In genomic region chr3:127350602-127351362, GRCm38 (mm10) we compare ENCODE assay signal across 23 mouse cellular contexts.
DNase-seq lines count a peak whose midpoint lies in the region; ATAC-seq lines count a peak whose summit lies in the region.
"Had no signal": no experiment of that assay in that cellular context is flagged by ENCODE, and none has a peak within 500 bp of the region (broad histone marks: within the 10 kb centered on the region; RNA-seq: fewer than 3 reads in every experiment).

No protein-coding gene starts in this region.

- H3K4me1 ChIP-seq in embryonic facial prominence, embryonic 11.5 days (ENCODE audit: control insufficient read depth, insufficient read depth, low read length): no peaks in the 10 kb centered on the region
- no peaks in the 10 kb centered on the region for H3K4me1 ChIP-seq in embryonic facial prominence, embryonic 10.5 days
- H3K4me1 ChIP-seq in hindbrain, embryonic 16.5 days (ENCODE audit: control insufficient read depth, insufficient read depth, low read depth, low read length): no peaks in the 10 kb centered on the region
- H3K4me1 ChIP-seq in hindbrain, embryonic 11.5 days (replicated peaks; ENCODE audit: control insufficient read depth, insufficient read depth, low read length): no peaks in the 10 kb centered on the region
- no peaks in the 10 kb centered on the region for H3K4me1 ChIP-seq in embryonic facial prominence, embryonic 14.5 days (ENCODE audit: control insufficient read depth, insufficient read depth, low read length)
- H3K4me1 ChIP-seq in heart, embryonic 12.5 days (replicated peaks): no peaks in the 10 kb centered on the region
- H3K4me1 ChIP-seq: embryonic facial prominence, embryonic 13.5 days; forebrain, embryonic 15.5 days had no signal

- H3K9ac ChIP-seq in embryonic facial prominence, embryonic 11.5 days (replicated peaks; ENCODE audit: low read length): no peak overlapping the region
- no peak overlapping the region for H3K9ac ChIP-seq in hindbrain, embryonic 16.5 days (ENCODE audit: low read depth, low read length)
- H3K9ac ChIP-seq in hindbrain, embryonic 11.5 days (ENCODE audit: low read depth, low read length): no peak overlapping the region
- no peak overlapping the region for H3K9ac ChIP-seq in embryonic facial prominence, embryonic 14.5 days (ENCODE audit: low read depth, low read length)
- H3K9ac ChIP-seq in heart, embryonic 12.5 days: no peak overlapping the region
- H3K9ac ChIP-seq: embryonic facial prominence, embryonic 13.5 days; forebrain, embryonic 13.5 days; forebrain, embryonic 15.5 days; forebrain, postnatal 0 days had no signal

- ATAC-seq in embryonic facial prominence, embryonic 11.5 days (replicated peaks; ENCODE audit: insufficient number of reproducible peaks, low FRiP score, low TSS enrichment, low read depth): 0 out of 2 replicates have a peak, but pooled peaks have one; percentile 39
- 0 out of 2 replicates have a peak, but pooled peaks have one; percentile 18 for ATAC-seq in hindbrain, embryonic 16.5 days
- ATAC-seq in hindbrain, embryonic 11.5 days (ENCODE audit: low FRiP score): no peak
- ATAC-seq in embryonic facial prominence, embryonic 14.5 days (ENCODE audit: low read depth): peak; percentile 75; the same call in 1 of the 2 replicates
- no peak for ATAC-seq in megakaryocyte, adult 5-6 weeks (ENCODE audit: poor library complexity, severe bottlenecking)
- no peak for ATAC-seq in heart, embryonic 12.5 days (ENCODE audit: insufficient number of reproducible peaks, low FRiP score)
- ATAC-seq: CD4-positive, CD25-positive, alpha-beta regulatory T cell, adult 4 months; forebrain, embryonic 13.5 days; forebrain, embryonic 15.5 days; forebrain, postnatal 0 days had no signal

- H3K27ac ChIP-seq in embryonic facial prominence, embryonic 11.5 days (replicated peaks; ENCODE audit: low read depth, low read length): no peak overlapping the region
- no peak overlapping the region for H3K27ac ChIP-seq in embryonic facial prominence, embryonic 10.5 days (replicated peaks)
- H3K27ac ChIP-seq in hindbrain, embryonic 16.5 days (ENCODE audit: low read depth, low read length): no peak overlapping the region
- no peak overlapping the region for H3K27ac ChIP-seq in hindbrain, embryonic 11.5 days (ENCODE audit: low read depth, low read length)
- H3K27ac ChIP-seq in embryonic facial prominence, embryonic 14.5 days (replicated peaks; ENCODE audit: low read depth, low read length): no peak overlapping the region
- H3K27ac ChIP-seq in heart, embryonic 12.5 days (ENCODE audit: poor library complexity, severe bottlenecking): no peak overlapping the region
- H3K27ac ChIP-seq: embryonic facial prominence, embryonic 13.5 days; forebrain, embryonic 13.5 days; forebrain, embryonic 15.5 days had no signal

- H3K27me3 ChIP-seq in embryonic facial prominence, embryonic 11.5 days (ENCODE audit: control insufficient read depth, insufficient read depth, low read length): no peaks in the 10 kb centered on the region
- H3K27me3 ChIP-seq in embryonic facial prominence, embryonic 10.5 days (replicated peaks; ENCODE audit: low read depth, poor library complexity, severe bottlenecking): no peaks in the 10 kb centered on the region
- no peaks in the 10 kb centered on the region for H3K27me3 ChIP-seq in hindbrain, embryonic 16.5 days (replicated peaks; ENCODE audit: control insufficient read depth, insufficient read depth, low read length)
- H3K27me3 ChIP-seq in hindbrain, embryonic 11.5 days (ENCODE audit: control insufficient read depth, insufficient read depth, low read length): no peaks in the 10 kb centered on the region
- H3K27me3 ChIP-seq in embryonic facial prominence, embryonic 14.5 days (replicated peaks; ENCODE audit: control insufficient read depth, insufficient read depth, low read length): no peaks in the 10 kb centered on the region
- H3K27me3 ChIP-seq in heart, embryonic 12.5 days (replicated peaks): no peaks in the 10 kb centered on the region
- H3K27me3 ChIP-seq: CH12.LX; embryonic facial prominence, embryonic 13.5 days; forebrain, embryonic 13.5 days; forebrain, embryonic 15.5 days had no signal

- H3K36me3 ChIP-seq in embryonic facial prominence, embryonic 11.5 days (replicated peaks; ENCODE audit: control insufficient read depth, insufficient read depth, low read depth, low read length): no peaks in the 10 kb centered on the region
- no peaks in the 10 kb centered on the region for H3K36me3 ChIP-seq in embryonic facial prominence, embryonic 10.5 days (replicated peaks)
- no peaks in the 10 kb centered on the region for H3K36me3 ChIP-seq in hindbrain, embryonic 16.5 days (ENCODE audit: control insufficient read depth, insufficient read depth, low read length)
- H3K36me3 ChIP-seq in hindbrain, embryonic 11.5 days (ENCODE audit: control insufficient read depth, insufficient read depth, low read length): no peaks in the 10 kb centered on the region
- no peaks in the 10 kb centered on the region for H3K36me3 ChIP-seq in embryonic facial prominence, embryonic 14.5 days (ENCODE audit: control insufficient read depth, insufficient read depth, low read length)
- no peaks in the 10 kb centered on the region for H3K36me3 ChIP-seq in heart, embryonic 12.5 days
- H3K36me3 ChIP-seq: embryonic facial prominence, embryonic 13.5 days; forebrain, embryonic 15.5 days had no signal

- no peak overlapping the region for H3K4me2 ChIP-seq in embryonic facial prominence, embryonic 11.5 days (ENCODE audit: low read depth, low read length)
- H3K4me2 ChIP-seq in hindbrain, embryonic 16.5 days (ENCODE audit: low read length): no peak overlapping the region
- H3K4me2 ChIP-seq in hindbrain, embryonic 11.5 days (replicated peaks; ENCODE audit: low read depth, low read length): no peak overlapping the region
- no peak overlapping the region for H3K4me2 ChIP-seq in embryonic facial prominence, embryonic 14.5 days (ENCODE audit: low read depth, low read length)
- no peak overlapping the region for H3K4me2 ChIP-seq in heart, embryonic 12.5 days
- H3K4me2 ChIP-seq: embryonic facial prominence, embryonic 13.5 days; forebrain, embryonic 13.5 days; forebrain, embryonic 15.5 days had no signal

- H3K9me3 ChIP-seq in embryonic facial prominence, embryonic 11.5 days (replicated peaks; ENCODE audit: control insufficient read depth, low read length): no peaks in the 10 kb centered on the region
- no peaks in the 10 kb centered on the region; the same call in 1 of the 2 replicates for H3K9me3 ChIP-seq in embryonic facial prominence, embryonic 10.5 days
- 0 out of 2 replicates have a peak, but pooled peaks cover 3% of the 10 kb centered on the region for H3K9me3 ChIP-seq in hindbrain, embryonic 16.5 days (ENCODE audit: control insufficient read depth, low read length)
- no peaks in the 10 kb centered on the region for H3K9me3 ChIP-seq in hindbrain, embryonic 11.5 days (ENCODE audit: control insufficient read depth, low read length)
- 0 out of 2 replicates have a peak, but pooled peaks cover 7% of the 10 kb centered on the region for H3K9me3 ChIP-seq in embryonic facial prominence, embryonic 14.5 days (ENCODE audit: control insufficient read depth, low read length)
- H3K9me3 ChIP-seq in heart, embryonic 12.5 days (replicated peaks): no peaks in the 10 kb centered on the region; the same call in 1 of the 2 replicates
- H3K9me3 ChIP-seq: forebrain, embryonic 13.5 days; forebrain, embryonic 15.5 days had no signal

- H3K4me3 ChIP-seq in embryonic facial prominence, embryonic 11.5 days (ENCODE audit: low read depth, low read length): no peak overlapping the region
- no peak overlapping the region for H3K4me3 ChIP-seq in embryonic facial prominence, embryonic 10.5 days
- no peak overlapping the region for H3K4me3 ChIP-seq in hindbrain, embryonic 16.5 days (ENCODE audit: low read length)
- H3K4me3 ChIP-seq in hindbrain, embryonic 11.5 days (ENCODE audit: low read depth, low read length): no peak overlapping the region
- H3K4me3 ChIP-seq in embryonic facial prominence, embryonic 14.5 days (ENCODE audit: low read depth, low read length): no peak overlapping the region
- no peak overlapping the region for H3K4me3 ChIP-seq in heart, embryonic 12.5 days
- H3K4me3 ChIP-seq: embryonic facial prominence, embryonic 13.5 days; forebrain, embryonic 13.5 days; forebrain, embryonic 15.5 days had no signal

- WGBS in embryonic facial prominence, embryonic 11.5 days: 84% methylated on average over 9 of the region's 9 CpGs
- WGBS in embryonic facial prominence, embryonic 10.5 days: 85% methylated on average over 9 of the region's 9 CpGs
- 78% methylated on average over 9 of the region's 9 CpGs for WGBS in hindbrain, embryonic 16.5 days
- 86% methylated on average over 9 of the region's 9 CpGs for WGBS in hindbrain, embryonic 11.5 days
- 86% methylated on average over 9 of the region's 9 CpGs for WGBS in embryonic facial prominence, embryonic 14.5 days
- 86% methylated on average over 9 of the region's 9 CpGs for WGBS in heart, embryonic 12.5 days

- no peak for DNase-seq in embryonic facial prominence, embryonic 11.5 days (ENCODE audit: low spot score)
- no peak for DNase-seq in embryonic facial prominence, embryonic 10.5 days (ENCODE audit: low spot score)
- no peak for DNase-seq in hindbrain, embryonic 11.5 days (ENCODE audit: low spot score)
- peak; percentile 36 for DNase-seq in embryonic facial prominence, embryonic 14.5 days (ENCODE audit: low spot score)
- DNase-seq in retina, postnatal 1 day: peak; percentile 86
- DNase-seq: adrenal gland, adult 8-10 months; adrenal gland, postnatal 14 days; adrenal gland, postnatal 36 days; B cell, adult 2 months; cerebellum, adult 11-12 months; cerebellum, adult 2 months; cerebellum, adult 9-10 months; cerebellum, postnatal 10 days; cerebellum, postnatal 25 days; forebrain, postnatal 0 days had no signal

Comparison
In these comparisons a context has a peak if more than half of its experiments do, and no peak if none do; other contexts are left out.
1. ATAC-seq: peak in embryonic facial prominence, embryonic 11.5 days (single experiment), hindbrain, embryonic 16.5 days (single experiment) and embryonic facial prominence, embryonic 14.5 days (single experiment); none in hindbrain, embryonic 11.5 days (single experiment), megakaryocyte, adult 5-6 weeks (single experiment) and heart, embryonic 12.5 days (single experiment).
2. DNase-seq: peak in embryonic facial prominence, embryonic 14.5 days (single experiment) and retina, postnatal 1 day (single experiment); none in embryonic facial prominence, embryonic 11.5 days (single experiment), embryonic facial prominence, embryonic 10.5 days (single experiment) and hindbrain, embryonic 11.5 days (single experiment).